Mouse (Mus musculus): ENCODE results near the gene Gmnc.

Gene Gmnc

GRCm38 (mm10) chr16:26991477-26992300 lies at the start of gene Gmnc:
TSS of gene Gmnc (minus strand) at chr16:26991652.
- DNase-seq, result no peak

- no peak for DNase-seq
Measured at GRCm38 (mm10) chr16:27027281-27027680, 35.8 kb upstream of the Gmnc start.

- no peak for DNase-seq
Measured at GRCm38 (mm10) chr16:27026226-27026625, 34.8 kb upstream of the Gmnc start.

GRCm38 (mm10) chr16:27022746-27023145 lies 31.3 kb upstream of the Gmnc start:
- DNase-seq, result no peak

- DNase-seq, result peak; percentile 4
Measured at GRCm38 (mm10) chr16:27017309-27017708, 25.9 kb upstream of the Gmnc start.

- no peak for DNase-seq
Measured at GRCm38 (mm10) chr16:27002714-27003113, 11.3 kb upstream of the Gmnc start.

- no peak for DNase-seq
Measured at GRCm38 (mm10) chr16:26999563-26999962, 8.1 kb upstream of the Gmnc start.

- no peak for DNase-seq
Measured at GRCm38 (mm10) chr16:26989415-26990315, 1.8 kb downstream of the Gmnc start.

GRCm38 (mm10) chr16:26988188-26988587 lies 3.3 kb downstream of the Gmnc start:
- no peak for DNase-seq

- no peak for DNase-seq
Measured at GRCm38 (mm10) chr16:26985796-26986195, 5.7 kb downstream of the Gmnc start.

GRCm38 (mm10) chr16:26982112-26982511 lies 9.3 kb downstream of the Gmnc start:
- DNase-seq, result no peak

GRCm38 (mm10) chr16:26967967-26968366 lies 23.5 kb downstream of the Gmnc start:
- DNase-seq, result no peak

GRCm38 (mm10) chr16:26966830-26967229 lies 24.6 kb downstream of the Gmnc start:
- DNase-seq, result no peak

- no peak for DNase-seq
Measured at GRCm38 (mm10) chr16:26961971-26962370, 29.5 kb downstream of the Gmnc start.

GRCm38 (mm10) chr16:26951601-26952000 lies 39.9 kb downstream of the Gmnc start:
- DNase-seq, result no peak

GRCm38 (mm10) chr16:26950209-26950608 lies 41.2 kb downstream of the Gmnc start:
- DNase-seq, result no peak

- no peak for DNase-seq
Measured at GRCm38 (mm10) chr16:26903968-26904367, 87.5 kb downstream of the Gmnc start.

- no peak for DNase-seq
Measured at GRCm38 (mm10) chr16:26901471-26901870, 90.0 kb downstream of the Gmnc start.

GRCm38 (mm10) chr16:26886337-26886736 lies 105.1 kb downstream of the Gmnc start:
- no peak for DNase-seq

GRCm38 (mm10) chr16:26876885-26877284 lies 114.6 kb downstream of the Gmnc start:
- no peak for DNase-seq

Data from cerebellum, adult 11-12 months (tissue).